Mouse (Mus musculus): Measurements from ENCODE around the gene Krt16.
"Not testable (repeated sequence)": the region's sequence is repeated elsewhere in the genome, so short reads cannot be mapped to it uniquely, and the experiment has no call there.

The Krt16 gene

DNA sequence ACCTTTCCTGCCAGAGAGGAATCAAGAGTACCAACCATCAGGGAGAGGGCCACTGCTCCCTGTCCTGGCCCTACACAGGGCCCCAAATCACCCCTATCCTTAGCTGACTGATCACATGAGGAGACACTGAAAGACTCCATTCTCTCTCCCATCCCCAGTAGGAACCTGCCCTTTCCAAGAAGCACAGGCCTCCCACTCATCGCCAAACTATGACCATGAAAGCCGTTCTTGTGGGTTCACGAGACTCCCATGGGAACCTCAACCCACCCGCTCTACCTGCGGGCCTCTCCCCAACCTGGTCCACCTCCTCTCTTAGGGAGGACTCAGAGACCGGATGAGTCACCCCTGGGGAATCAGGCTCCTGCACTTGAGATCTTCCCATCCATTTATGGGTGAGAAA, 6.8 kb upstream of the Krt16 start:
- DNase-seq: no peak

DNA sequence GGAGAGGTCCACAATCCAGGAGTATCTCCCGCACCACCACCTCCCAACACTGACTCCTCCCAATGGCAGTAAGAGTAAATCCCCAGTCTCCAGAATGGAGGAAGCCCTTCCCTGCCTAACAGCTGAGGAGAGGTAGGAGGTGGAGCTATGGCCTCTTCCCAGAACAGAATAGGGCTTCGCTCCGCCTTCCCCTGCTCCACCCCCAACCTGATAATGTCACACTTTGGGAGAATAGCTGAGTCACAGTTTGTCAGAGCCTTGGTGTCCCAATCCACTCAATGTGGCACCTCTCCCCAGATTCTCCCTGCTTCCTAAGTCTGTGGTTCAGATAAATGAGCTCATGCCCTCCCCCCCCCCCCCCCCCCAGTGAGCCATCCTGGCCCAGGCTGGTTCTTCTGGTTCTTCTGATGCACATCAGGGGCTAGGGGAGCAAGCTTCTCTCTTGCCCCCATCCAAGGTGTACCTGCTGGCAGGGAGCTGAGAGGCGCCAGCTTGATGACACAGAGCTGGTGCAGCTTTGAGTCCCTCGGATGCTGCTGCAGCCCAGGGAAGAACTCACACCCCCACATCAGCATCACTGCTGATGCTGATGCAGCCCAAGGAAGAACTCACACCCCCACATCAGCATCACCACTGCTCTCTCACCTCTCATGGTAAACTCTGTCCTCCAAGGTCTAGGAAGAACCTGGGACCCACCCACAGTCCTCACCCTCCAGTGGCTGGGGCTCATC, 5.8 kb upstream of the Krt16 start:
- no peak for DNase-seq

DNA sequence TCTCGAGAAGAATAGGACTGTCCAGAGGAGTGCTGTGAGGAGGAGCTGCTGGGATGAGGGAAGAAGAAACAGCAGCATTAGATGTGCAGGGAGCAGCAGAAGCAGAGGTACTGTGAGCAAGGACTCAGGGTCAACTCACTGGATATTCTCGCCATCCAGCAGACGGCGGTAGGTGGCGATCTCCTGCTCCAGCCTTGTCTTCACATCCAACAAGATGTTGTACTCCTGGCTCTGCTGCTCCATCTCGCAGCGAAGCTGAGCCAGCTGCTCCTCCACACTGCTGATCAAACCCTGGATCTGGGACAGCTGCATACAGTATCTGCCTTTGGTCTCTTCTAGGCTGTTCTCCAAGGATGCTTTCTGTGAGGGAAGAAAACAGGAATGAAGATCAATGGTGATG, 2.2 kb downstream of the Krt16 start:
- DNase-seq: not testable (repeated sequence)

DNA sequence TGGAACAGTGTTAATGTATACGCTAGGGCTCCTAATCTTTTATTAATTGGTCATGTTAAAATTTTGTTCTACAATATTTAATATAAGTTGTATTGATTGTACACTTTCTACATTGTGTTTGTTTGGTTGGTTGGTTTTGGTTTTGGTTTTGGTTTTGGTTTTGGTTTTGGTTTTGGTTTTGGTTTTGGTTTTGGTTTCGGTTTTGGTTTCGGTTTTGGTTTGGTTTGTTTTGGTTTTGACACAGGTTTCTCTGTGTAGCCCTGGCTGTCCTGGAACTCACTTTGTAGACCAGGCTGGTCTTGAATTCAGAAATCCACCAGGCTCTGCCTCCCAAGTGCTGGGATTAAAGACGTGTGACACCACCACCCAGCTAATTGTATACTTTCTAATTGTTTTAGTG, 8.4 kb downstream of the Krt16 start:
- DNase-seq: not testable (repeated sequence)

DNA sequence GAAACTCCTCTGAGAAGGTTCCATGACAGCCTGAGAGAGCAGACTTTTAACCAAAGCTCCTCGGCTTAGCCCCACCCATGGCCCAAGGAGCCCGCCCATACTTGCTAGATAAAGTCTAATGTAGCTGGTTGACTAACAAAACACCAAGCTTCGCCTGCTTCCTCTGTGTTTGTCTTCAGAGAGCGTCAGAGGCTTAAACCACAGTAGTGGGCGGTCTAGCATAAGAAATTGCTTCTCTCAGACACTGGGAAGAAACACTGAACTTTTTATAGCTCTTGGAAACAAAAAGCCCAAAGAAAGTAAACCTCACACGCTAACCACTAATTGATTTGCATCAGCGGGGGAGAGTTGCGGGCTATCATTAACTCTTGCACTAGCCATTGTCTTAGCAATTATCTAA, 27.0 kb downstream of the Krt16 start:
- DNase-seq: no peak

DNA sequence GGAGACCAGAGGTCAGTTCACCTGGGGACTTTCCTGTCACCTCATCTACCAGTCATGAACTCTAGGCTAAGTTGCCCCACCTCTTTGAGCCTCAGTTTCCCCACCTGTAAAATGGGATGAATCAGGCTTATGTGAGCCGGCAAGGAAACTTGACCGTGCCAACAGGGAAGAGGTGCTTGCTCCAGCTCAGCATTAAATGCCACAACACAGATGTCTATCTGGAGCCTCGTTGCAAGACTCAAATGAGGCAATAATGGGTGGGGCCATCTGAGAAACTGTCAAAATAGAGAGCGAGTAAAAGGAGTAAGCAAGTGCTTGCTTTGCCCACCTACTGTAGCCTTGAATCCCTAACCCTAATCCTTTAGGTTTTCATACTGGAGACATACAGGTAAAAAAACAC, 29.4 kb downstream of the Krt16 start:
- no peak for DNase-seq

DNA sequence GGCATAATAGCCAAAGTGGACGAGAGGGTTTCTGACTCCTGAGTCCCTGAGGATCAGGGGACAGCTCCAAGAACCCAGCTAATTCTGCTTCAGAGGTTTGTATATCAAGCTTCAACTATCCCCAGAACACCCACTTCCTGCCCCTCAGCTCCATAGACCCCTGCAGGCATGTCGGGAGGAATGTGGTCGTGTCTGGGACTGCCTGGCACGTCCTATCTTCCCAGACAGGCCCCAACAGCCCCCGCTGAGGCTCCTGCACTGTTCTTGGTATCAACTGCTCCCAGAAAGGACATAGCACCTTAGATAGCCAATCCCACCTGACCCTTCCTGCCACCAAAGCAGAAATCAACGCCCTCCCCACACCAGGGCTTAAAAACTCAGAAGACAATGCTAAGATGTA, 40.2 kb downstream of the Krt16 start:
- no peak for DNase-seq

DNA sequence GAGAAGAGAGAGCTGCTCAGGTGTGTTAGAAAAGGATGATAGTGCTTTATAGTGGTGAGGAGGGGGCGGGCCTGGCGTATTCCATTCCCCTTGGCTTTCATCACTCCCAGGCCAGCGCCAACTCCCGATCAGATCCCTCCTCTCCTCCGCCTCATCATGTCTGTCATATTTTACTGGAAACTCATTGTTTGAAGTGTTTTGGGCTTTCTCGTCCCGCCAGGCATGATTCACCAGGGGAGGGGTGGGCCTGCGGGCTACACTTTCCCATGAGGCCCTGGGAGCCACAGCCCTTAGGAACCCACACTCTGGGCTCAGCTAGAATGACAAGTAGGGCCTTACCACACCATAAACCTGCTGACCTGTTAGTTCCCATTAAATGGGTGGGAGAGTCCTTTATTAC, 41.2 kb downstream of the Krt16 start, which contains the start of gene Krt14:
Krt14 (minus strand) TSS at position 51 of the 400 bp plus-strand sequence.
- DNase-seq: no peak

DNA sequence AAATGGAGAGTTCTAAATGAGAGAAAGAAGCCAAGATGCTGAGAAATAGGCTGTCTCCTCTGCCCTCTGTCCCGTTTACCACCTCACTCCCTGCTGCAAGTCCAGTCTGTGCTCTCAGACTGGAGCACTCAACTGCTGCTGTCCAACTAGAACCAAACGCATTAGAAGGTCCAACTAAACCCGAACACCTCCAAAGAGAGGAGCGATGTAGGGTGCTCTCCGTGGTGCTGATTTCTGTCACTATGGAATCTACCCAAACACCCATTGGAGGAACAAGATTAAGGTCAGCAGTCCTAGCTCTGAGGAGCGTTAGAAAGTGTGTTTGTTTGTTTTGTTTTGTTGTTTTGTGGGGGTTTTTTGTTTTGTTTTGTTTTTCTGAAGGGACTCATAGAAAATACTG, 45.3 kb downstream of the Krt16 start:
- no peak for DNase-seq

DNA sequence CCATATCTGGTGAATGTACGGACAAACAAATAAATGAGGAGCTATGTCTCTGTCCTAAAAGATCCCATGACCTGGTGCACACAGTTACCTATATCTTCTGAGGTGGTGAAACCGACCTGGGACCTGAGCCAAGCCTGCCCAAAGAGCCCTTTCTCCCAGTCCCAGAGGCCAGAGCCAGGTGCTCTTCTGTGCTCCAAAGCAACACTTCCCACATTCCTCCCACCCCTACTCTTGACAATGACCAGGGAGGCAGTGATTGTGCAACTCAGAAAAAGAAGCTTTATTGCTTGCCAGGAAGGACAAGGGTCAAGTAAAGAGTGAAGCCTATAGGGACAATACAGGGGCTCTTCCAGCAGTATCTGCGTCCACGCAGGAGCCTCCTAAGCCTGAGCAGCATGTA, 45.8 kb downstream of the Krt16 start:
- no peak for DNase-seq

DNA sequence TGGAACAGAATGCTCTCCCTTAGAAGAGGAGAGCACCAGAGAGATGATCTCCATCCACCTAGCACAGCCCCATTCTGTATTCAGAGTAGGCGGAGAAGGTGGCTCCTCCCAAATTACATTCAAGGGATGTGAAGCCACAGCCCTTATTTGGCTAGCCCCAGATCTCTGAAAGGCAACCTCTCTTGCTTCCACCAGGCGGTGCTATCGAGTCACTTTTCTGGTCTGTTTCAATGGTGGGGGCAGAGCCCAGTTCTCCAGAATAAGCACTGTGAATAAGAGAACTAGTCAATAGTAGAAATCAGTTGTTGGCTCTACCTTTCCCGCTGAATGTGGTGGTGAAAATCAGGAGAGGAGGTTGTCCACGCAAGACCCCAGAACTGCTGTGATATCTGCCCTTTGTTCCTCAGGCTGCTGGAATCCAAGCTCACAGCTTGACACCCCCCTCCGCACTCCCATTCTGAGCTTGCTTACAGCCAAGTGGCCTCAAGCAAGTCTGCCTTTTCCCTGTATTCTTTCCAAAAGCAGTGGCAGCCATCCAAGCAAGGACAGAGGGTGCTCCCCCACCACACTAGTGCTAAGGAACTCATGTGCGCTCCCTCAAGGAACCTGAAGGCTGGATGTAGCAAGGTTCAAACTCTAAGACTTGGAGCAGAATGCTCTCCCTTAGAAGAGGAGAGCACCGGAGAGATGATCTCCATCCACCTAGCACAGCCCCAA, 48.4 kb downstream of the Krt16 start:
- DNase-seq: no peak

DNA sequence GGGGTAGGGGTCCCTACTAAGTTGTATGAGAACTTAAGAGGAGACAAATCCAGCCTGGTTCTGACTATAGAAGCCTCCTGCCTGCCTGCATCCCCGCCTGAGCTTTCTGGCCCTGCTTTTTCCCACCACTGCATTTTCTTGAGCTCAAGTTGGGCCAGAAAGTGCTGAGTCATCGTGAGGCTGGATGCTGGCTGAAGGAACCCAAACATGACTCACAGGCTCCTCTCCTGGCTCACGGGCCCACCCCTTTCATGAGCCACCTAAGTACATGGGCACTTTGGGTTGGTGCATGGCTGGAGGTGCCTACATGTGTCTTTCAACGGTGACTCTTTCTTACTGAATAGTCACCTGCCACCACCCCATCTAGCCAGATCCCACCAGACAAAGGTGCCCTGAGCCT, 50.0 kb downstream of the Krt16 start:
- DNase-seq: no peak

Measured in thymus, adult 18-20 months (tissue).